Mouse (Mus musculus) lung, embryonic 16.5 days (tissue): ENCODE measurements around the gene Dmpk. TPM values are rescaled to one million over a fixed set of nuclear protein-coding genes. Genes with fewer than 3 reads are reported as not detected.

ENCODE experiments used
- ATAC-seq: fragments of 200-750 bp; cut with Nextera tagmentation; 2 replicates; pipeline ENCODE4 v1.8.0; 2017; ENCODE audit warnings: low read depth, mild to moderate bottlenecking, moderate library complexity
- H3K27ac ChIP-seq: fragments of 300-500 bp; sonication (generic); 2 replicates; pipeline ENCODE4 v1.5.1; 2014; ENCODE audit warnings: mild to moderate bottlenecking, control low read depth, low read length
- H3K27me3 ChIP-seq: fragments of 300-500 bp; sonication (generic); 2 replicates; pipeline ENCODE4 v1.6.1; 2014; ENCODE audit warnings: low read depth, low read length, mixed read lengths; ENCODE audit not compliant: control insufficient read depth, insufficient read depth
- H3K36me3 ChIP-seq: fragments of 300-500 bp; sonication (generic); 2 replicates; pipeline ENCODE4 v1.6.1; 2014; ENCODE audit warnings: low read length; ENCODE audit not compliant: control insufficient read depth, insufficient read depth
- H3K4me1 ChIP-seq: fragments of 300-500 bp; sonication (generic); replicated peaks from 2 replicates; pipeline ENCODE4 v1.6.1; 2014; ENCODE audit warnings: low read length, mixed read lengths; ENCODE audit not compliant: control insufficient read depth, insufficient read depth
- H3K4me2 ChIP-seq: fragments of 300-500 bp; sonication (generic); 2 replicates; pipeline ENCODE4 v1.6.1; 2014; ENCODE audit warnings: low read depth, low read length, control low read depth
- H3K4me3 ChIP-seq: fragments of 300-500 bp; sonication (generic); 2 replicates; pipeline ENCODE4 v1.5.1; 2014; ENCODE audit warnings: mild to moderate bottlenecking, low read length, control low read depth
- H3K9ac ChIP-seq: fragments of 300-500 bp; sonication (generic); 2 replicates; pipeline ENCODE4 v1.6.1; 2014; ENCODE audit warnings: low read length, control low read depth
- H3K9me3 ChIP-seq: fragments of 300-500 bp; sonication (generic); 2 replicates; pipeline ENCODE4 v1.6.1; 2016; ENCODE audit warnings: low read length; ENCODE audit not compliant: control insufficient read depth
- WGBS: fragments of 180-500 bp; shearing (Covaris S2); extraction: QIAGEN DNeasy Blood & Tissue Kit; methylation state at CpG from one replicate; pipeline ENCODE4 v1.1.7; 2014; 5-methylcytosine and 5-hydroxymethylcytosine counted together
- polyA plus RNA-seq: library from polyadenylated mRNA; unstranded; fragments of >200 nt; fragmentation: Nextera tagmentation; extraction: Ambion mirVana; gene quantifications from 2 replicates; pipeline ENCODE4 v1.2.1, GENCODE M21; 2015

Gene Dmpk
- polyA plus RNA-seq = 28.7 and 29.3 TPM in 2 replicates

DNA sequence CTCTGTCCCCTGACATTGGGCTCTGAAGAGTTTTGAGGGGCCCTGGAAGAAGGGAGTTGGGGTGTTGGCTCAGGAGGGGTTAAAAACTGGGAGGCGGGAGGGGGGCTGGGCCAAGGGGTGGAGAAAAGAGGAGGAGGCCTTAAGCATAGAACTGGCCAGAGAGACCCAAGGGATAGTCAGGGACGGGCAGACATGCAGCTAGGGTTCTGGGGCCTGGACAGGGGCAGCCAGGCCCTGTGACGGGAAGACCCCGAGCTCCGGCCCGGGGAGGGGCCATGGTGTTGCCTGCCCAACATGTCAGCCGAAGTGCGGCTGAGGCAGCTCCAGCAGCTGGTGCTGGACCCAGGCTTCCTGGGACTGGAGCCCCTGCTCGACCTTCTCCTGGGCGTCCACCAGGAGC is at the start of gene Dmpk:
Dmpk (plus strand) TSS at position 149 of the 400 bp plus-strand sequence.
- no peaks in the 10 kb centered on the region for H3K9me3 ChIP-seq
- H3K4me3 ChIP-seq = peak within 1 kb of the TSS; percentile 45
- peak within 1 kb of the TSS; percentile 55 for H3K27ac ChIP-seq
- H3K36me3 ChIP-seq = peaks cover 34% of the 10 kb centered on the region
- peak within 1 kb of the TSS; percentile 69 for H3K9ac ChIP-seq
- peak; percentile 63 for ATAC-seq
- no peaks in the 10 kb centered on the region for H3K27me3 ChIP-seq
- peaks cover 44% of the 10 kb centered on the region for H3K4me1 ChIP-seq
- WGBS = 33% methylated on average over 10 of the region's 10 CpGs
- peak within 1 kb of the TSS; percentile 49 for H3K4me2 ChIP-seq

- H3K9ac ChIP-seq = no peak overlapping the region
- ATAC-seq = no peak
- no peak overlapping the region for H3K4me2 ChIP-seq
- H3K27ac ChIP-seq = no peak overlapping the region
- WGBS = 92% methylated on average over 6 of the region's 6 CpGs
- H3K27me3 ChIP-seq = no peaks in the 10 kb centered on the region
- H3K4me3 ChIP-seq = no peak overlapping the region
- H3K9me3 ChIP-seq = no peaks in the 10 kb centered on the region
- peaks cover 72% of the 10 kb centered on the region for H3K36me3 ChIP-seq
- H3K4me1 ChIP-seq = no peaks in the 10 kb centered on the region
These were observed 39.0 kb upstream of the Dmpk start for GRCm38 (mm10) chr7:19044616-19045015.

- no peak for ATAC-seq
These were observed 37.2 kb upstream of the Dmpk start for GRCm38 (mm10) chr7:19046286-19047069.

GRCm38 (mm10) chr7:19048006-19048527 is 35.6 kb upstream of the Dmpk start:
- no peak for ATAC-seq
- no peak overlapping the region for H3K9ac ChIP-seq
- H3K36me3 ChIP-seq = peaks cover 54% of the 10 kb centered on the region
- WGBS = 86% methylated on average over 14 of the region's 14 CpGs
- no peaks in the 10 kb centered on the region for H3K9me3 ChIP-seq
- H3K27ac ChIP-seq = no peak overlapping the region
- H3K4me2 ChIP-seq = no peak overlapping the region
- no peaks in the 10 kb centered on the region for H3K27me3 ChIP-seq
- H3K4me1 ChIP-seq = no peaks in the 10 kb centered on the region
- H3K4me3 ChIP-seq = no peak overlapping the region

More at GRCm38 (mm10) chr7:19046286-19047069, 37.2 kb upstream of the Dmpk start:
- H3K9me3 ChIP-seq = no peaks in the 10 kb centered on the region
- H3K27me3 ChIP-seq = no peaks in the 10 kb centered on the region
- no peaks in the 10 kb centered on the region for H3K4me1 ChIP-seq
- H3K36me3 ChIP-seq = peaks cover 64% of the 10 kb centered on the region
- no peak overlapping the region for H3K9ac ChIP-seq
- H3K27ac ChIP-seq = no peak overlapping the region
- no peak overlapping the region for H3K4me2 ChIP-seq
- 86% methylated on average over 11 of the region's 11 CpGs for WGBS
- no peak overlapping the region for H3K4me3 ChIP-seq

DNA sequence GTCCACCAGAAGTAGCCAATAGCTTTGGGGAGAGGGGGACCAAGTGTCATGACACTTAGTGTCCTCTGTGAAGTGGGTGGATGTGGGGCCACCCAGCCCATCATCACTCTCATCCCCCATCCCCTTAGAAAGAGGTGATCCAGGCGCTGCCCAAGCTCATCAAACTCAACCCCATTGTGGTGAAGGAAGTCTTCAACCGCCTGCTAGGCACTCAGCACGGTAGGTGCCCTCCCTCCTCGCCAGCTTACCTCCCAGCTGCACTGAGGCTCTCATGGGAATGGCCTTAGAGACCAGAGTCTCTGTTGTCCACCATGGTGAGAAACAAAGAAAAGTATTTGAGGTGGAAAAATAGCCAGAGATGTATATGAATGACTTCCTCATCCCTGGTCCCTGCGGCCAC is 34.4 kb upstream of the Dmpk start:
- Histone ChIP-seq H3K27me3 (no peaks in the 10 kb centered on the region), H3K36me3 (peaks cover 50% of the 10 kb centered on the region), H3K4me2 (no peak overlapping the region), H3K4me1 (no peaks in the 10 kb centered on the region), H3K9me3 (no peaks in the 10 kb centered on the region), H3K4me3 (no peak overlapping the region), H3K27ac (no peak overlapping the region), H3K9ac (no peak overlapping the region)
- 86% methylated on average over 5 of the region's 5 CpGs for WGBS
- ATAC-seq = no peak

GRCm38 (mm10) chr7:19050172-19050571 is 33.5 kb upstream of the Dmpk start:
- no peak overlapping the region for H3K9ac ChIP-seq

GRCm38 (mm10) chr7:19051161-19051560 is 32.5 kb upstream of the Dmpk start:
- Histone ChIP-seq H3K4me2 (no peak overlapping the region), H3K9ac (no peak overlapping the region), H3K4me3 (no peak overlapping the region), H3K36me3 (peaks cover 36% of the 10 kb centered on the region), H3K27me3 (no peaks in the 10 kb centered on the region), H3K27ac (no peak overlapping the region), H3K9me3 (no peaks in the 10 kb centered on the region), H3K4me1 (no peaks in the 10 kb centered on the region)
- ATAC-seq = no peak
- WGBS = 59% methylated on average over 4 of the region's 4 CpGs

More at GRCm38 (mm10) chr7:19050172-19050571, 33.5 kb upstream of the Dmpk start:
- ATAC-seq = no peak
- H3K27ac ChIP-seq = no peak overlapping the region
- WGBS = 84% methylated on average over 8 of the region's 8 CpGs
- H3K9me3 ChIP-seq = no peaks in the 10 kb centered on the region
- no peaks in the 10 kb centered on the region for H3K4me1 ChIP-seq
- no peak overlapping the region for H3K4me2 ChIP-seq
- no peak overlapping the region for H3K4me3 ChIP-seq
- peaks cover 45% of the 10 kb centered on the region for H3K36me3 ChIP-seq
- H3K27me3 ChIP-seq = no peaks in the 10 kb centered on the region

- WGBS = 82% methylated on average over 15 of the region's 15 CpGs
- H3K36me3 ChIP-seq = peaks cover 31% of the 10 kb centered on the region
- no peak for ATAC-seq
These were observed 31.1 kb upstream of the Dmpk start for GRCm38 (mm10) chr7:19052345-19053135.

DNA sequence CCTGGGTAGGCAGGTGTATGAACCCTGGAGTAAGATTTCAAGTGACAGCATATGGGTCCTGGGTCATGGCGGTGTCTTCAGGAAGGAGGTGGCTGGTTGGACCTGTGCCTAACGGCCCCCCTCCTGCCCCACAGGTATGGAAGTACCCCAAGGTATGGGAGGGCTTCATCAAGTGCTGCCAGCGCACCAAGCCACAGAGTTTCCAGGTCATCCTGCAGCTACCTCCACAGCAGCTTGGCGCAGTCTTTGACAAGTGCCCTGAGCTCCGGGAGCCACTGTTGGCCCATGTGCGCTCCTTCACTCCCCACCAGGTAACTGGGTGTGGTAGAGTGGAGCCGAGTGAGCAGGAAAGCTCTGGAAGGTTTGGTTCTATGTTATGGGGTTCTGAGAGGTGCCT is 30.5 kb upstream of the Dmpk start:
- Histone ChIP-seq H3K9me3 (no peaks in the 10 kb centered on the region), H3K4me2 (no peak overlapping the region), H3K27ac (no peak overlapping the region), H3K4me3 (no peak overlapping the region), H3K27me3 (no peaks in the 10 kb centered on the region), H3K36me3 (peaks cover 27% of the 10 kb centered on the region), H3K9ac (no peak overlapping the region), H3K4me1 (no peaks in the 10 kb centered on the region)
- 80% methylated on average over 7 of the region's 7 CpGs for WGBS
- no peak for ATAC-seq

More at GRCm38 (mm10) chr7:19052345-19053135, 31.1 kb upstream of the Dmpk start:
- Histone ChIP-seq H3K4me3 (no peak overlapping the region), H3K9ac (no peak overlapping the region), H3K4me1 (no peaks in the 10 kb centered on the region), H3K4me2 (no peak overlapping the region), H3K27ac (no peak overlapping the region), H3K9me3 (no peaks in the 10 kb centered on the region), H3K27me3 (no peaks in the 10 kb centered on the region)
